Mouse (Mus musculus) frontal cortex, postnatal 25 days (tissue): Measurements from ENCODE around the gene Gm4631.
"Not testable (repeated sequence)": the region's sequence is repeated elsewhere in the genome, so short reads cannot be mapped to it uniquely, and the experiment has no call there.

Experiments used
- DNase-seq, 2 experiments: peaks; one replicate each; pipeline ENCODE4 v3.0.0; 2022; ENCODE audit warnings: low spot score in 2 of 2

The Gm4631 gene

GRCm38 (mm10) chr2:175338097-175338496, at the start of gene Gm4631:
TSS of gene Gm4631 (minus strand) at chr2:175338197.
- DNase-seq = not testable (repeated sequence)

DNA sequence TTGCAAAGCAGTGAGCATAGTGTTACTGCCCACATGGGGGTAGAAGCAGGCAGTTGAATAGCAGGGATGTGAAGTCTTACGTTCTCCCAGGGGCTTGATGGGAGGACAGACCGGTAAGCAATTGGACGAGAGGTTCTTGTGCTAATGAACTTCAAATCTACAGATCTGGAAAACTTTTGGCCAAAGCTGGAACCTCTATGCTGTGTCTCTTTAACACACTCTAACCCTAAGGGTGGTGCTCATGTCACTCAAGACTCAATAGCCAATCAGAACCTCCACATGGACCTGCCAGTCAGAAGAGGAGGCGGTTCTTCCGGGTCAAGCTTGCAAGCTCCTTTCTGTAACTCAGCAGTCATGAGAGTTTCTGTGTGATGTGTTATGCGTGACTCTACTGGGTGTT, 34.1 kb upstream of the Gm4631 start, which contains the start of gene Zfp968:
TSS of gene Zfp968 (plus strand) at position 301 of the 400 bp plus-strand sequence.
- not testable (repeated sequence) for DNase-seq

GRCm38 (mm10) chr2:175274825-175275224, 63.2 kb downstream of the Gm4631 start, which contains the start of gene Gm14440:
TSS of gene Gm14440 (plus strand) at chr2:175275125.
- not testable (repeated sequence) for DNase-seq
